In the genomic region with DNA sequence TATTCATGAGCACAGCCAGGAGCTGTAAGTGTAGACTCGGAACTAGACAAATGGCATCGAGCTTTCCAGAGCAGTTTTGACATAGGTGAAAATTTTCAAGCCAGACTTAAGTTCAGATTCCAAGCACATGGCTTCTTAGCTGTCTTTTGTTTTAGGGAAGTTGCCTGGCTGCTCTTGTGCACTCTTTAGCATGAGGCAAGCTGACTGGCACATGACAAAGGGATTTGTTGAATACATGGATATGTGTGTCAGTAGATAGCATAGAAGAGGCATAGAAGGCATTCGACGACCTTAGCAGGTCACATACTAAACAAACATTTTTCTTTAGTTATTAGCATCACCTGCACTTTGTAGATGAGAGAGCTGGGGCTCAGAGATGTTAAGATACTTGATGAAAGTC, we compare ENCODE assay signal across 13 mouse cellular contexts. TPM values are rescaled to one million over a fixed set of nuclear protein-coding genes. Genes with fewer than 3 reads are reported as not detected.
DNase-seq lines count a peak whose midpoint lies in the region; ATAC-seq and TF ChIP-seq lines count a peak whose summit lies in the region.
"Had no signal": no experiment of that assay in that cellular context is flagged by ENCODE, and none has a peak within 500 bp of the region (broad histone marks: within the 10 kb centered on the region; RNA-seq: fewer than 3 reads in every experiment).

No protein-coding gene starts in this region.

- DNase-seq in forebrain, postnatal 0 days = no peak
- DNase-seq in hindbrain, embryonic 14.5 days (ENCODE audit: low spot score) = no peak
- no peak for DNase-seq in left cerebral cortex, postnatal 10 days (ENCODE audit: extremely low spot score in 1 of 2, low spot score in 2 of 2)
- no peak for DNase-seq in yolk sac, embryonic 10.5 days (ENCODE audit: low spot score)
- DNase-seq in T-cell, adult 2 months (ENCODE audit: low spot score) = no peak
- DNase-seq: gastrocnemius, postnatal 14 days; kidney, adult 11 months; lung, adult 2 months had no signal

- H3K9ac ChIP-seq in forebrain, postnatal 0 days = no peak overlapping the region
- no peak overlapping the region for H3K9ac ChIP-seq in forebrain, embryonic 12.5 days
- H3K9ac ChIP-seq in hindbrain, embryonic 14.5 days = no peak overlapping the region
- no peak overlapping the region; the same call in 1 of the 2 replicates for H3K9ac ChIP-seq in midbrain, embryonic 13.5 days (replicated peaks)
- H3K9ac ChIP-seq in neural tube, embryonic 14.5 days (replicated peaks; ENCODE audit: low read depth, low read length) = no peak overlapping the region; the same call in 1 of the 2 replicates
- H3K9ac ChIP-seq: liver, embryonic 12.5 days had no signal

- 43% methylated on average over 4 of the region's 4 CpGs for WGBS in forebrain, postnatal 0 days
- WGBS in forebrain, embryonic 12.5 days = 51% methylated on average over 4 of the region's 4 CpGs
- WGBS in hindbrain, embryonic 14.5 days = 40% methylated on average over 4 of the region's 4 CpGs
- 37% methylated on average over 4 of the region's 4 CpGs for WGBS in midbrain, embryonic 13.5 days
- WGBS in neural tube, embryonic 14.5 days = 54% methylated on average over 4 of the region's 4 CpGs

- H3K4me3 ChIP-seq in forebrain, postnatal 0 days (ENCODE audit: low read depth, low read length) = no peak overlapping the region
- H3K4me3 ChIP-seq in forebrain, embryonic 12.5 days (replicated peaks) = no peak overlapping the region
- peak overlapping the region; percentile 61; the same call in 1 of the 2 replicates for H3K4me3 ChIP-seq in hindbrain, embryonic 14.5 days (replicated peaks; ENCODE audit: low read length)
- peak overlapping the region; percentile 55 for H3K4me3 ChIP-seq in midbrain, embryonic 13.5 days (replicated peaks)
- no peak overlapping the region for H3K4me3 ChIP-seq in neural tube, embryonic 14.5 days (ENCODE audit: low read depth, low read length)
- H3K4me3 ChIP-seq: embryonic facial prominence, embryonic 10.5 days; liver, embryonic 12.5 days had no signal

- H3K4me1 ChIP-seq in forebrain, postnatal 0 days (ENCODE audit: insufficient read depth) = peaks cover 31% of the 10 kb centered on the region
- peaks cover 74% of the 10 kb centered on the region for H3K4me1 ChIP-seq in forebrain, embryonic 12.5 days
- peaks cover 76% of the 10 kb centered on the region for H3K4me1 ChIP-seq in hindbrain, embryonic 14.5 days (replicated peaks; ENCODE audit: control insufficient read depth, insufficient read depth, low read length)
- peaks cover 85% of the 10 kb centered on the region for H3K4me1 ChIP-seq in midbrain, embryonic 13.5 days (replicated peaks)
- H3K4me1 ChIP-seq in neural tube, embryonic 14.5 days (ENCODE audit: control insufficient read depth, insufficient read depth, low read length) = peaks cover 56% of the 10 kb centered on the region
- H3K4me1 ChIP-seq: liver, embryonic 12.5 days had no signal

- H3K4me2 ChIP-seq in forebrain, postnatal 0 days (ENCODE audit: low read depth) = peak overlapping the region; percentile 88
- H3K4me2 ChIP-seq in forebrain, embryonic 12.5 days = no peak overlapping the region
- H3K4me2 ChIP-seq in hindbrain, embryonic 14.5 days (replicated peaks) = peak overlapping the region; percentile 86
- peak overlapping the region; percentile 70 for H3K4me2 ChIP-seq in midbrain, embryonic 13.5 days (replicated peaks)
- peak overlapping the region; percentile 71 for H3K4me2 ChIP-seq in neural tube, embryonic 14.5 days (ENCODE audit: low read depth, low read length)
- H3K4me2 ChIP-seq: liver, embryonic 12.5 days had no signal

- no peak for TF ChIP-seq CTCF in forebrain, postnatal 0 days (IDR thresholded peaks at IDR 0.05; ENCODE audit: low read depth)

- peaks cover 4% of the 10 kb centered on the region; the same call in 1 of the 2 replicates for H3K27me3 ChIP-seq in forebrain, postnatal 0 days (ENCODE audit: insufficient read depth, low read length)
- H3K27me3 ChIP-seq in forebrain, embryonic 12.5 days = peaks cover 87% of the 10 kb centered on the region
- no peaks in the 10 kb centered on the region for H3K27me3 ChIP-seq in hindbrain, embryonic 14.5 days (ENCODE audit: control insufficient read depth, insufficient read depth, low read length)
- peaks cover 12% of the 10 kb centered on the region for H3K27me3 ChIP-seq in midbrain, embryonic 13.5 days
- no peaks in the 10 kb centered on the region for H3K27me3 ChIP-seq in neural tube, embryonic 14.5 days (ENCODE audit: control insufficient read depth, insufficient read depth, low read length)

- H3K9me3 ChIP-seq in forebrain, postnatal 0 days (ENCODE audit: low read length) = no peaks in the 10 kb centered on the region
- no peaks in the 10 kb centered on the region for H3K9me3 ChIP-seq in forebrain, embryonic 12.5 days
- H3K9me3 ChIP-seq in hindbrain, embryonic 14.5 days (ENCODE audit: control insufficient read depth, low read length) = no peaks in the 10 kb centered on the region
- H3K9me3 ChIP-seq in midbrain, embryonic 13.5 days = no peaks in the 10 kb centered on the region
- H3K9me3 ChIP-seq in neural tube, embryonic 14.5 days (ENCODE audit: control insufficient read depth, low read length) = no peaks in the 10 kb centered on the region
- H3K9me3 ChIP-seq: embryonic facial prominence, embryonic 10.5 days; liver, embryonic 12.5 days had no signal

- intact Hi-C loops in left cerebral cortex, postnatal 10 days (cut with DNase I) = no loop called here

- no peak overlapping the region for H3K27ac ChIP-seq in forebrain, postnatal 0 days (ENCODE audit: low read depth, low read length)
- H3K27ac ChIP-seq in forebrain, embryonic 12.5 days = no peak overlapping the region
- H3K27ac ChIP-seq in hindbrain, embryonic 14.5 days = no peak overlapping the region
- H3K27ac ChIP-seq in midbrain, embryonic 13.5 days = no peak overlapping the region
- no peak overlapping the region for H3K27ac ChIP-seq in neural tube, embryonic 14.5 days (ENCODE audit: low read depth, low read length)
- H3K27ac ChIP-seq: embryonic facial prominence, embryonic 10.5 days; liver, embryonic 12.5 days had no signal

- no peaks in the 10 kb centered on the region for H3K36me3 ChIP-seq in forebrain, postnatal 0 days (ENCODE audit: insufficient read depth)
- H3K36me3 ChIP-seq in forebrain, embryonic 12.5 days (replicated peaks) = no peaks in the 10 kb centered on the region
- H3K36me3 ChIP-seq in hindbrain, embryonic 14.5 days (replicated peaks; ENCODE audit: control insufficient read depth, insufficient read depth) = no peaks in the 10 kb centered on the region
- no peaks in the 10 kb centered on the region for H3K36me3 ChIP-seq in midbrain, embryonic 13.5 days
- no peaks in the 10 kb centered on the region for H3K36me3 ChIP-seq in neural tube, embryonic 14.5 days (ENCODE audit: control insufficient read depth, insufficient read depth, low read length)
- H3K36me3 ChIP-seq: embryonic facial prominence, embryonic 10.5 days; liver, embryonic 12.5 days had no signal

- ATAC-seq in forebrain, postnatal 0 days = no peak
- ATAC-seq in forebrain, embryonic 12.5 days (ENCODE audit: low FRiP score) = no peak
- no peak for ATAC-seq in hindbrain, embryonic 14.5 days (ENCODE audit: low FRiP score)
- ATAC-seq in midbrain, embryonic 13.5 days = no peak
- ATAC-seq in neural tube, embryonic 14.5 days (ENCODE audit: low read depth) = no peak
- ATAC-seq: liver, embryonic 12.5 days had no signal

RNA-seq across cellular contexts. Expression of gene Nav2, which starts 53.4 kb away (rescaled TPM):
- total RNA-seq in forebrain, postnatal 0 days (2014; rRNA removed) = 44.0 and 46.9 TPM in 2 replicates
- polyA plus RNA-seq in forebrain, postnatal 0 days (2015; fragmentation: Nextera tagmentation; extraction: Ambion mirVana) = 8.5 and 16.3 TPM in 2 replicates
- 8.1 and 10.9 TPM in 2 replicates for polyA plus RNA-seq in forebrain, embryonic 12.5 days (2016; fragmentation: Nextera tagmentation; extraction: Ambion mirVana)
- 19.5 and 28.2 TPM in 2 replicates for polyA plus RNA-seq in hindbrain, embryonic 14.5 days (2014; fragmentation: Nextera tagmentation; extraction: Ambion mirVana)
- 22.2 and 23.2 TPM in 2 replicates for polyA plus RNA-seq in midbrain, embryonic 13.5 days (2015; fragmentation: Nextera tagmentation; extraction: Ambion mirVana)
- 24.7 and 36.5 TPM in 2 replicates for polyA plus RNA-seq in neural tube, embryonic 14.5 days (2014; fragmentation: Nextera tagmentation; extraction: Ambion mirVana)
- total RNA-seq in left cerebral cortex, postnatal 10 days (2021) = 100 to 1,000 TPM; 116 to 131 TPM

Comparison
In these comparisons a context has a peak if more than half of its experiments do, and no peak if none do; other contexts are left out.
1. H3K4me3 ChIP-seq: peak in hindbrain, embryonic 14.5 days (single experiment) and midbrain, embryonic 13.5 days (single experiment); none in forebrain, postnatal 0 days (single experiment), forebrain, embryonic 12.5 days (single experiment) and neural tube, embryonic 14.5 days (single experiment).